Mouse (Mus musculus) intestine, embryonic 16.5 days (tissue): ENCODE measurements at regions not wholly inside any gene's neighbourhood (a gene's known extent, or its start where the extent isn't known, plus 50 kb on each side); places are given as distances from the start of the nearest gene placed in this dataset. TPM values are rescaled to one million over a fixed set of nuclear protein-coding genes. Genes with fewer than 3 reads are reported as not detected.

Experiments used
- microRNA-seq: library from miRNA; unstranded; fragments of <30 nt; microRNA quantifications from one replicate; pipeline ENCODE4, GENCODE M21; 2016

Small RNA genes lying in the stretch of these regions (microRNA-seq; reads per million reads assigned to microRNA genes)
- gene Gm25978 = not detected
